Mouse (Mus musculus): ENCODE measurements at regions not wholly inside any gene's neighbourhood (a gene's known extent, or its start where the extent isn't known, plus 50 kb on each side); places are given as distances from the start of the nearest gene placed in this dataset.

DNA sequence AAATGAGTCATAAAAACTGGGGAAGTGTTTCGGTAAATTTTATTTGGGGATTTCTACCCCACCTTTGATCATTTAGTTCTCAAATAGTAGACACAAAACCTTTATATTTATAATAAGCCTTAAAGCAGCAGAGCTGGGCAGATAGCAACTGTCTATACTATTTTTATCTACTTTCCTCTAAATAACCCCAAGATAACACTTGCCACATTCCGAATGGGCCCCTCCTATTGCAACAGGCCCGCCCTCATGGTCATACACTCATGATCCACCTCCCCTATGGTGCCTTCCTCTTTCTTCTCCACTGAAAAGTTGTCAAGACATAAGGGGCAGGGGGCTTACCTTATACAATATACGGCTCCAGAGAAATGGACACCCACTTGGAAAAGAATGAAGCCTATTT is 195.5 kb upstream of the Atp2b1 start:
- H3K36me3 ChIP-seq (ENCODE audit: control insufficient read depth, insufficient read depth, low read length) = no peaks in the 10 kb centered on the region
- H3K4me2 ChIP-seq (replicated peaks; ENCODE audit: low read depth, low read length) = no peak overlapping the region
- no peaks in the 10 kb centered on the region for H3K4me1 ChIP-seq (ENCODE audit: control insufficient read depth, insufficient read depth, low read length)
- WGBS = 92% methylated on average over 4 of the region's 4 CpGs
- H3K27me3 ChIP-seq (ENCODE audit: control insufficient read depth, insufficient read depth, low read length) = no peaks in the 10 kb centered on the region
- H3K27ac ChIP-seq (ENCODE audit: low read depth, low read length) = no peak overlapping the region
- H3K9ac ChIP-seq (ENCODE audit: low read depth, low read length) = no peak overlapping the region
- no peak overlapping the region for H3K4me3 ChIP-seq (ENCODE audit: low read length)
- no peak for ATAC-seq (ENCODE audit: low FRiP score, low TSS enrichment)
- H3K9me3 ChIP-seq (ENCODE audit: control insufficient read depth, low read length) = no peaks in the 10 kb centered on the region

DNA sequence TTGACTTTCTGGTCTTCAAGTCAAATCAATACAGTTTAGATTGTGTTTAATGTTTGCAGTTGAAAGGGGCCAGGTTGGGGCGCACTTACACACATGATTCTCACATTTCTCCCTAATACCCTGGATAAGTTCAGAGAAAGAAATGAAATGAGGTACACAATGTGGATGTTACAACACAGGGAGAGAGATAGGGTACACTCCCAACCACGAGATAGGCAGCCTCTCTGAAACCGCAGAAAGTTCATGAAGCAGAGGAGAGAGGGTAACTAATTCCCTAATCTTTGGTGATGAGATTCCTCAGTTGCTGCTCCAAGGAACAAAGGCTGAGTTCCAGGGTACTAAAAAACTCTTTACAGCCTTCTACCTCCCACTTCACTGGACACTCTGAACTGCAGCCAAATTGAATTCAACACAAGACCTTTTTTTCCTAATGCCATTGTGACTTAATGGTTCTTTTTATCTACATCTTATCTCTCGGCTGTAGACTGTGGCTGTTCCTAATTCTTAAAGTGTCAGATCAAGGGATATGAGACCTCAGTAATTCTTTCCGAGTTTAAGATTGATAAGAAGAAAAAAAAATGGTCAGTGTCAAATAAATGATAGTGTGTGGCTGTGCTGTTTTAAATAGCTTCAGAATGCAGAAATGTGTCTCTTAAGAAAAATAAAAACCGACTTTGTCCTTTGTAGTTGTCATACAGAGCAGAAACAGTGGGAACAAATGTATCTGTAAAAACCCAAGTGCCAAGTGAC is 193.8 kb upstream of the Atp2b1 start:
- Histone ChIP-seq H3K4me1 (ENCODE audit: control insufficient read depth, insufficient read depth, low read length) (no peaks in the 10 kb centered on the region), H3K9me3 (ENCODE audit: control insufficient read depth, low read length) (no peaks in the 10 kb centered on the region), H3K4me2 (replicated peaks; ENCODE audit: low read depth, low read length) (no peak overlapping the region), H3K27me3 (ENCODE audit: control insufficient read depth, insufficient read depth, low read length) (no peaks in the 10 kb centered on the region), H3K36me3 (ENCODE audit: control insufficient read depth, insufficient read depth, low read length) (no peaks in the 10 kb centered on the region), H3K4me3 (ENCODE audit: low read length) (no peak overlapping the region), H3K27ac (ENCODE audit: low read depth, low read length) (no peak overlapping the region), H3K9ac (ENCODE audit: low read depth, low read length) (no peak overlapping the region)
- 44% methylated on average over 6 of the region's 6 CpGs for WGBS
- no peak for ATAC-seq (ENCODE audit: low FRiP score, low TSS enrichment)

DNA sequence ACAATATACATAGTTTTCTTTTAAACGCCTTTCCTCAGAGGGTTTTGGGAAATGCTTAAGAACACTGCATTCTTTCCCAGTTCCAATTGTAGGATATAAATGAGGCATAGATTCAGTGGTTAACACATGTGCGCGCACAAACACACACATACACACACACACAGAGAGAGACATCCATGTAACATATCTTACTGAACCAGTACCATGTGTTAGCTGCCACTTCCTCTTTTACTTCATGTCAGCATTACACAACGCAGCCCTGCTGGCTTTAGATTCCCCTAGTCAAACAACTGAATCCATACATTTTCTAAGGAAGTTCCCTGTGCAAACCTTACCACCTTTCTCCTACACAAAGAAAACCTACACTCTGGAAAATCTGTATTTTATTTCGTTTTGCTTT is 189.1 kb upstream of the Atp2b1 start:
- no peak overlapping the region for H3K9ac ChIP-seq (ENCODE audit: low read depth, low read length)
- H3K4me2 ChIP-seq (replicated peaks; ENCODE audit: low read depth, low read length) = no peak overlapping the region
- H3K4me3 ChIP-seq (ENCODE audit: low read length) = no peak overlapping the region
- WGBS = 86% methylated on average over 5 of the region's 5 CpGs
- H3K9me3 ChIP-seq (ENCODE audit: control insufficient read depth, low read length) = no peaks in the 10 kb centered on the region
- no peaks in the 10 kb centered on the region for H3K36me3 ChIP-seq (ENCODE audit: control insufficient read depth, insufficient read depth, low read length)
- no peaks in the 10 kb centered on the region for H3K4me1 ChIP-seq (ENCODE audit: control insufficient read depth, insufficient read depth, low read length)
- no peak overlapping the region for H3K27ac ChIP-seq (ENCODE audit: low read depth, low read length)
- no peak for ATAC-seq (ENCODE audit: low FRiP score, low TSS enrichment)
- H3K27me3 ChIP-seq (ENCODE audit: control insufficient read depth, insufficient read depth, low read length) = no peaks in the 10 kb centered on the region

DNA sequence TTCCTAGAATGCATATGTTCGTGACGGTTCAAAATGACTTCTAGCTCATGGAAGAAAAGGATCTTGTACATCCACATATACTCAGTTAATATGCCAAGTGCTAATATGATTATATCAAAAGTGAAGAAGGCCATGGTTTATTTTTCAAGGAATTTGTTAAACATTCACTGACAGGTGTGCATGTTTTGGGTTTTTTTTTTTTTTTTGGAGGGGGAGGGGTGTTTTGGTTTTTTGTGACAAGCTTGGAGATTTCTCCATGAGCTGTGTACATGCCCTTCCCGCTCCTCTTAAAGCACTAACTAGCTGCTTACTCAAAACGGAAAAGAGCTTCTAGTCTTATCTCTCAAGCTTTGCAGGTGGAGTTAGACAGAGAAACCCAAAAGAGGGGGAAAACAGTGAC is 187.1 kb upstream of the Atp2b1 start:
- no peaks in the 10 kb centered on the region for H3K27me3 ChIP-seq (ENCODE audit: control insufficient read depth, insufficient read depth, low read length)
- H3K36me3 ChIP-seq (ENCODE audit: control insufficient read depth, insufficient read depth, low read length) = no peaks in the 10 kb centered on the region
- no peaks in the 10 kb centered on the region for H3K9me3 ChIP-seq (ENCODE audit: control insufficient read depth, low read length)
- H3K4me3 ChIP-seq (ENCODE audit: low read length) = no peak overlapping the region
- H3K27ac ChIP-seq (ENCODE audit: low read depth, low read length) = no peak overlapping the region
- no peak for ATAC-seq (ENCODE audit: low FRiP score, low TSS enrichment)
- no peak overlapping the region for H3K9ac ChIP-seq (ENCODE audit: low read depth, low read length)
- 80% methylated on average over 4 of the region's 4 CpGs for WGBS
- no peaks in the 10 kb centered on the region for H3K4me1 ChIP-seq (ENCODE audit: control insufficient read depth, insufficient read depth, low read length)
- H3K4me2 ChIP-seq (replicated peaks; ENCODE audit: low read depth, low read length) = no peak overlapping the region

DNA sequence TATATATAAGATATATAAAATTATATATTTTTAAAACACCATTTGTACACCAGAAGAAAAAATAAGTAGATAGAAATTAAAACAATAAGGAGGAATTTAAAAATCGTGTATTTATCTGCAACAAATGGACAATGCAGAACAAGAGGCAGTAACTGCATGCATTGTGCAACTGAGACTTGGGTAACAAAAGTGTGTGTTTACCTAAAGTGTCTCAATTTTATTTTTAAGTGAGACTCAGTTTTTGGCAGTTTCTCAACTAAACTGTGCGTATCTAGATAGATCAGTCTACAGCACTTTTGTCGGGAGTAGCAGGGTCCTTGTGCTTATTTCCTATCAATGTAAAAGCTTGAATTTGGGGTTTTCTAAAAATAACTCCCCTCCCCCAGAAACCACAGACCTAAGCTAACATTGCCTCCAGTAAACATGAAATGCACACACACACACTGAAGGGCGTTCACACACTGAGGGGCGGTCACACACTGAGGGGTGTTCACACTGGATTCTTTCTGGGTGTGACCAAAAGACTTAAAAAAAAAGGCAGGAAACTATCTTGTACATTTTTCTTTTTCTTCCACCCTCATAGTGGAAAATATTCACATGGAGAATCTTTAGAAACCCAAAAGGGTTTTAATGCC is 185.7 kb upstream of the Atp2b1 start:
- no peak for ATAC-seq (ENCODE audit: low FRiP score, low TSS enrichment)
- Histone ChIP-seq H3K4me1 (ENCODE audit: control insufficient read depth, insufficient read depth, low read length) (no peaks in the 10 kb centered on the region), H3K27ac (ENCODE audit: low read depth, low read length) (no peak overlapping the region), H3K9ac (ENCODE audit: low read depth, low read length) (no peak overlapping the region), H3K36me3 (ENCODE audit: control insufficient read depth, insufficient read depth, low read length) (no peaks in the 10 kb centered on the region), H3K9me3 (ENCODE audit: control insufficient read depth, low read length) (no peaks in the 10 kb centered on the region), H3K27me3 (ENCODE audit: control insufficient read depth, insufficient read depth, low read length) (no peaks in the 10 kb centered on the region), H3K4me3 (ENCODE audit: low read length) (no peak overlapping the region), H3K4me2 (replicated peaks; ENCODE audit: low read depth, low read length) (no peak overlapping the region)
- WGBS = 90% methylated on average over 5 of the region's 5 CpGs

DNA sequence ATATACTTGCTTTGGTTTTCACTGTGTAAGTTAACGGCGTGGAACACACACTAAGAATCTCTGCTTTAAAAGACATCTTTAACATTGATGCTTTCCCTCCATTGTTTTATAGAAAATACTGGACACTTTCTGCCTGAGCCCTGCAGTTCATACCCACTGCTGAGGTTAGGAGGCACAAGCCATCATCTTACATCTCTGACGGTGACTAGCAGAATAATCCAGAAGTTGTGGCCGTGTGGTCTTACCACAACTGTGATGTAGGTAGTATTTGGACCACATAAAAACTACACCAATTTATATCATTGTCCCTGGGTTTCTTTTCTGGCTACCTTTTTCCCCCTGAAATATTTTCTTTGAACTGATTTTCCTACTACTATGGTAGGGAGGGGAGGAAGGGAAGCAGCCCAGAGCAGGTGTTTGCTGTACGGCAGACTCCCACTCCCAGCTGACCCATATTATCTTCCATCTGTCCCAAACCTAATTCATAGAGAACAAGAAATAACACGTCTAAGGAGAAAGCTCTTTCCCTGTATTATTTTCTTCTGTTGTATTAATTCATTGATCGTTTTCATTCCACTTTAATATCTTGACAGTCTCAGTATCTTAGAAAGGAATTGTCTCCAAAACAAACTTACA is 180.1 kb upstream of the Atp2b1 start:
- Histone ChIP-seq H3K9ac (ENCODE audit: low read depth, low read length) (no peak overlapping the region), H3K36me3 (ENCODE audit: control insufficient read depth, insufficient read depth, low read length) (no peaks in the 10 kb centered on the region), H3K4me3 (ENCODE audit: low read length) (no peak overlapping the region), H3K27ac (ENCODE audit: low read depth, low read length) (no peak overlapping the region), H3K4me2 (replicated peaks; ENCODE audit: low read depth, low read length) (no peak overlapping the region), H3K9me3 (ENCODE audit: control insufficient read depth, low read length) (no peaks in the 10 kb centered on the region), H3K4me1 (ENCODE audit: control insufficient read depth, insufficient read depth, low read length) (no peaks in the 10 kb centered on the region), H3K27me3 (ENCODE audit: control insufficient read depth, insufficient read depth, low read length) (no peaks in the 10 kb centered on the region)
- WGBS = 79% methylated on average over 7 of the region's 7 CpGs
- no peak for ATAC-seq (ENCODE audit: low FRiP score, low TSS enrichment)

DNA sequence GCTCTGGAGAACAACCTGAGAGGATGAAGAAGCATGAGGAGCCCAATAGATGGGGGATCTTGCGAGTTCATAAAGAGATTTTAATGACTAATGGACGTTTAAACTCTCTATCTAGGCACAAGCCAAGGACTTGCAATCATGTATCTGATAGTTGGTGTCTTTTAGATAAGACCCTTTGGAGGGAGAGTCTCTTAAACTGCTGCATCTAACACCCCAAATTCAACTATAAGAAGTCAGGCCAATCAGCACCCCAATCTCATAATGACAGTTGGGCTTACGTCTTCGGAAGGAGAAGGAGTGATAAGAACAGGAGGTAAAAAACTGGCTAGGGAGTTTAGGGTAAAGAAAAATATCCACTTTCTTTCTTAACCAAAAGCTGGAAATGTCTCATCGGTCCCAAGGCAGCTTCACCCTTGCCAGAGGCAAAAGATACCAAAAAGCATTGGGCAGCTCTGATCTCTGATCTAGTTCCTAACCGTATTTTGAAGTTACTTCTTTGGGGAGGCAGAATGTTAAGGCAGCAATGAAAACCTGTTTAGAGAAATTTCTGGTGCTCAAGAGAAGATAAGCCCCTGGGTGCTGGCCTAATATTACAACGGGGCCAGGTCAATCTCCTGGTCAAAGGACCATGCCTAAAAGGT is 173.6 kb upstream of the Atp2b1 start:
- ATAC-seq (ENCODE audit: low FRiP score, low TSS enrichment) = no peak
- 74% methylated on average over 7 of the region's 7 CpGs for WGBS
- Histone ChIP-seq H3K4me1 (ENCODE audit: control insufficient read depth, insufficient read depth, low read length) (peaks cover 6% of the 10 kb centered on the region; the same call in 1 of the 2 replicates), H3K27ac (ENCODE audit: low read depth, low read length) (no peak overlapping the region), H3K4me3 (ENCODE audit: low read length) (no peak overlapping the region), H3K9ac (ENCODE audit: low read depth, low read length) (no peak overlapping the region), H3K27me3 (ENCODE audit: control insufficient read depth, insufficient read depth, low read length) (no peaks in the 10 kb centered on the region), H3K4me2 (replicated peaks; ENCODE audit: low read depth, low read length) (no peak overlapping the region), H3K36me3 (ENCODE audit: control insufficient read depth, insufficient read depth, low read length) (no peaks in the 10 kb centered on the region), H3K9me3 (ENCODE audit: control insufficient read depth, low read length) (no peaks in the 10 kb centered on the region)

DNA sequence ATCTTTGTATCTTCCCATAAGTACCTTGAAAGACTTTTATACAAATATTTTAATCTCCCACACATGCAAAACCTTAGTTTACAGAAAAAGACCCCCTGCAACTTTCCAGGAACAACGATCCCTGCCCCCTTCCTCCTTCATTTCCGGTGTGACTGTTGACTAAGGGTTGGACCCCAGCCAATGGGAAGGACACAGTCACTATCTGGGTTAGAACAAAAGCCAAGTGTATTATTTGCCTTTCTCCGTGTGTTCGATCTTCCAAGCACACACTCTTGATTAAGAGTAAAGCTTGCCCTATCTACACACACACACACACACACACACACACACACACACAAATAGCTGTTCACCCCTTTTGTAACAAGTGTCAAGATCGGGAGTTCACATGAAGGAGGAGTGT is 172.8 kb upstream of the Atp2b1 start:
- no peak for ATAC-seq (ENCODE audit: low FRiP score, low TSS enrichment)
- WGBS = 59% methylated on average over 5 of the region's 5 CpGs
- Histone ChIP-seq H3K36me3 (ENCODE audit: control insufficient read depth, insufficient read depth, low read length) (no peaks in the 10 kb centered on the region), H3K9me3 (ENCODE audit: control insufficient read depth, low read length) (no peaks in the 10 kb centered on the region), H3K27ac (ENCODE audit: low read depth, low read length) (no peak overlapping the region), H3K27me3 (ENCODE audit: control insufficient read depth, insufficient read depth, low read length) (no peaks in the 10 kb centered on the region), H3K9ac (ENCODE audit: low read depth, low read length) (no peak overlapping the region), H3K4me1 (ENCODE audit: control insufficient read depth, insufficient read depth, low read length) (peaks cover 6% of the 10 kb centered on the region; the same call in 1 of the 2 replicates), H3K4me3 (ENCODE audit: low read length) (no peak overlapping the region), H3K4me2 (replicated peaks; ENCODE audit: low read depth, low read length) (no peak overlapping the region)
